Comparison of ENCODE assay signal across 8 mouse cellular contexts in genomic region chr5:140264825-140265575, GRCm38 (mm10). TPM values are rescaled to one million over a fixed set of nuclear protein-coding genes. Genes with fewer than 3 reads are reported as not detected.
A peak's percentile ranks its signal among the peaks of the same experiment; 100 is the strongest.
DNase-seq lines count a peak whose midpoint lies in the region; ATAC-seq and TF ChIP-seq lines count a peak whose summit lies in the region.

No protein-coding gene starts in this region.

- no peak overlapping the region for H3K9ac ChIP-seq in lung, postnatal 0 days (replicated peaks; ENCODE audit: low read depth)

- no peak for TF ChIP-seq EP300 in lung, postnatal 0 days (IDR thresholded peaks at IDR 0.05)

- H3K9me3 ChIP-seq in lung, postnatal 0 days (ENCODE audit: low read length), result no peaks in the 10 kb centered on the region

- H3K4me3 ChIP-seq in bone marrow, adult 2 months (replicated peaks; ENCODE audit: control insufficient read depth, low read depth, low read length), result no peak overlapping the region
- H3K4me3 ChIP-seq in lung, postnatal 0 days (ENCODE audit: low read depth, low read length), result no peak overlapping the region

- H3K27ac ChIP-seq in bone marrow, adult 2 months (ENCODE audit: control insufficient read depth, insufficient read depth, low read depth, low read length, poor library complexity), result peak overlapping the region; percentile 73
- no peak overlapping the region for H3K27ac ChIP-seq in lung, postnatal 0 days (ENCODE audit: low read length)

- H3K27me3 ChIP-seq in lung, postnatal 0 days (replicated peaks; ENCODE audit: insufficient read depth, low read length), result no peaks in the 10 kb centered on the region

- TF ChIP-seq POLR2A in bone marrow, adult 2 months (IDR thresholded peaks at IDR 0.05; ENCODE audit: borderline replicate concordance, control insufficient read depth, low read depth, low read length), result no peak

- WGBS in bone marrow, adult 2 months, result 57% methylated on average over 5 of the region's 5 CpGs
- WGBS in lung, postnatal 0 days, result 74% methylated on average over 5 of the region's 5 CpGs

- DNase-seq in embryo, embryonic 9.5 days (ENCODE audit: extremely low spot score), result peak; percentile 40
- DNase-seq in lung, postnatal 0 days (ENCODE audit: low spot score), result peak; percentile 29
- DNase-seq in skeletal muscle tissue, adult 2 months (ENCODE audit: low read depth, low spot score), result peak; percentile 51
- DNase-seq in frontal cortex, postnatal 25 days (ENCODE audit: low spot score in 2 of 2), result no peak
- DNase-seq in urinary bladder, adult 2 months (ENCODE audit: low spot score), result no peak
- DNase-seq in right cerebral cortex, postnatal 36 days (ENCODE audit: low spot score in 2 of 2), result no peak

- ATAC-seq in hematopoietic stem cell, adult 5-6 weeks (replicated peaks in 1 of 2; ENCODE audit: insufficient read depth in 1 of 2, low FRiP score in 2 of 2, low TSS enrichment in 1 of 2, low read depth in 1 of 2, poor library complexity in 2 of 2, severe bottlenecking in 2 of 2), result peak; percentile 63 to 76
- peak; percentile 48 for ATAC-seq in lung, postnatal 0 days

- no peaks in the 10 kb centered on the region for H3K36me3 ChIP-seq in lung, postnatal 0 days (ENCODE audit: insufficient read depth, low read length)

- H3K4me1 ChIP-seq in bone marrow, adult 2 months (ENCODE audit: control insufficient read depth, insufficient read depth, low read length), result peaks cover 4% of the 10 kb centered on the region; the same call in 1 of the 2 replicates
- H3K4me1 ChIP-seq in lung, postnatal 0 days (ENCODE audit: insufficient read depth, low read depth, low read length), result no peaks in the 10 kb centered on the region

- TF ChIP-seq CTCF in bone marrow, adult 2 months (IDR thresholded peaks at IDR 0.05; ENCODE audit: control insufficient read depth, insufficient read depth, low read length), result no peak
- TF ChIP-seq CTCF in lung, postnatal 0 days (IDR thresholded peaks at IDR 0.05), result no peak

- no peak overlapping the region for H3K4me2 ChIP-seq in lung, postnatal 0 days (replicated peaks; ENCODE audit: low read depth, low read length)

RNA-seq across cellular contexts. Expression of gene Mad1l1, which starts 56.4 kb away (rescaled TPM):
- polyA plus RNA-seq in bone marrow, adult 2 months (2011; ENCODE audit: insufficient read depth, insufficient read length, low replicate concordance, missing spikeins), result 19.0 and 24.7 TPM in 2 replicates
- 59.8 and 70.7 TPM in 2 replicates for total RNA-seq in hematopoietic stem cell, adult 5-6 weeks (2017)
- polyA plus RNA-seq in lung, postnatal 0 days (2015; fragmentation: Nextera tagmentation; extraction: Ambion mirVana), result 18.4 and 19.0 TPM in 2 replicates
- 13.2 and 13.8 TPM in 2 replicates for polyA plus RNA-seq in urinary bladder, adult 2 months (2012; rRNA removed)

RNA-seq across cellular contexts. Expression of gene Nudt1, which starts 56.5 kb away (rescaled TPM):
- 29.0 and 30.0 TPM in 2 replicates for polyA plus RNA-seq in bone marrow, adult 2 months (2011; ENCODE audit: insufficient read depth, insufficient read length, low replicate concordance, missing spikeins)
- total RNA-seq in hematopoietic stem cell, adult 5-6 weeks (2017), result 44.8 and 50.6 TPM in 2 replicates
- polyA plus RNA-seq in lung, postnatal 0 days (2015; fragmentation: Nextera tagmentation; extraction: Ambion mirVana), result 17.9 and 19.4 TPM in 2 replicates
- polyA plus RNA-seq in urinary bladder, adult 2 months (2012; rRNA removed), result 19.0 and 21.6 TPM in 2 replicates

Comparison
In these comparisons a context has a peak if more than half of its experiments do, and no peak if none do; other contexts are left out.
1. DNase-seq: peak in embryo, embryonic 9.5 days (single experiment), lung, postnatal 0 days (single experiment) and skeletal muscle tissue, adult 2 months (single experiment); none in frontal cortex, postnatal 25 days (0 of 2), urinary bladder, adult 2 months (single experiment) and right cerebral cortex, postnatal 36 days (0 of 2).